Mouse (Mus musculus): Measurements from ENCODE around the gene Scgb2a2.
"Not testable (repeated sequence)": the region's sequence is repeated elsewhere in the genome, so short reads cannot be mapped to it uniquely, and the experiment has no call there.

The Scgb2a2 gene

DNA sequence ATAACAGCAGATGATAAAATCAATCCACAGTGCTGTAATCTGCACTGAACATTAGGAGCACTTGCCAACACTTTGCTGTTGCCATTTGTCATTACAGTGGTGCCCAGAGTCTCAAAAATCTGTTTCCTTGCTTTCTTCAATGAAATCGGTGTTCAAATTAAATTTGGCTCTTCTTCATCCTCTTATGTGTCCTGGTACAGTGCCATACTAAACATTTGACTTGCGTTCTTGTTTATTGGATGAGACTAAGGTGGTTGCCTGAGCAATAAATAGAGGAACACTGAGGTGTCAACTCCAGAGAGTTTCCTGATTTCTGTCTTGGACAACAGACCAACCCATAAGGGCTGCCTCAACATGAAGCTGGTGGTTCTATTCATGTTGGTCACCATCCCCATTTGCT is at the start of gene Scgb2a2:
Gene Scgb2a2 (plus strand): TSS at position 301 of the 400 bp plus-strand sequence.
- no peak for DNase-seq

DNA sequence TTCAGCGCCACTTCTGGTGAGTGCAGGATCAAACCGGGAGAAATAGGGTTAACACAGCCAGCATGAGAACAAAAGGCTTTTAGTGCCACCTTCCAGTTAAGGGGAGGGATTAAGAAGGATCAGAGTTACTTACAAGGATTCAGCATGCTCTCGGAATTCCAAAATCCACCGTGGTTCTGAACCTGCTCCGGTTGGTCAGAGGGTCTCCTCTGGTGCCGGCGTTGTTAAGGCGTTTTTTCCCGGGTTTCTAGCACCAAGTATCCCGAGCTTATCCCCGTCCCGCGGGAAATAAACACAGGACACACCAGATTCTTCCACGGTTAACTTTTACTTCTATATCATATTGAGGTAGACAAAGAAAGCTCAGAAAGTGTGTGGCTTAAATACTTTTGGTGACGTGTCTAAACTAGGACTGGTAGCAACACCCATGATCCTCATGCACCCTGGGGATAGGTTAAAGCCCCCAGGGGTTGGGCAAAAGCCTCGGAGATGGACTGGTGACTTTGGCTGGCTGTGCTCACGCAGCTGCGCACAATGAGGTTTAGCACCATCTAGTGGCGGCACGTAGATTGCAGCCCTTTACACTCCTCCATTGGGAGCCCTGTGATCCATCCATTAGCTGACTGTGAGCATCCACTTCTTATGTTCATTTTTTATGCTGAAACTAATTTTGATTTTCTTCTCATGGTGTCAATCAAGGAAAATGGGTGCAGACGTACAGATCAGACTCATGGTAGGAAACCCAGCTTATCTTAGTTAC is 10.6 kb upstream of the Scgb2a2 start:
- DNase-seq = peak; percentile 53

DNA sequence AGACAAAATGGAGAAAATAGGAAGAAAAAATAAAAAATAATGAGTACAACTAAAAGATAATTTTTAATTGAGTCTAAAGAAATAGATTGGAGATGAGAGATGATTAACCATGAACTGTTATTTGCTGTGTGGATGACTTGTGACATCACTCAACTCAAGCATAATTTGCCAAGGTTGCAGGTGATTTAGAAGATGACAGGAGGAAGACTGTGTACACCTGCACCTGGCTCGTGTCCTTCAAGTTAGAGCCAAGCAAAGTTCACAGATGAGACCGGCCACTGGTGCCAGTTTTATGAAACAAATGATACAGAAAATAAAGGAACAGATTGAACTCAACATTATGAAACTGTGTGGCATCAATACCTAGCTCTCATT is 10.0 kb upstream of the Scgb2a2 start:
- DNase-seq = no peak

DNA sequence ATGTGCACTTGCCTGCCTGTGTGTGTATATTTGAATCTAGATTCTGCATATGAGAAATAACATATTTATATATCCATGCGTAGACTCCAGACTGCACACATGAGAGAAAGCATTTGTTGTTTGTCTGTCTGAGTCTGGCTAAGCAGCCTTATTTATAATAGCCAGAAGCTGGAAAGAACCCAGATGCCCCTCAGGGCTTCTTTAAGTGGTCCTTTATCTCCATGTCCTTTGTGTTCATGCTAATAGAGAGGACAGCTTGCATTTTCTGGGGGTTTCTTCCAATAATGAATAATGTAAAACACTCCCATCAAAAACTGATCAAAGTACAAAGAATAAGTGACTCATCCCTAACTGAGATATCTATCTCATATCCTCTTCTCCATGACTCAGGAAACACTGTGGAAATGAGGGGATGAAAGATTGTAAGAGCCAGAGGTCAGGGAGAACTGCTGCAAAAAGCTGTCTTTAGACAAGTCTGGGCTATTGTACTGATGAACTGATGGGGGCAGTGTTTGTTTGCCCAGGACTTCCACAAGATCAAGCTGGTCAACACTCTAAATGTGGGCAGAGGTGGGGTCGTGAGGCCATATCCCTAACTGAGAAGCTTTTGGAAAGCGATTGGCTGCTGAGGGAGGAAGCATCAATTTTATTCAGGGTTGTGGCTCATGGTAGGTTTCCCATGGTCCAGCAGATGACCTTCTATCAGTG is 2.2 kb downstream of the Scgb2a2 start:
- not testable (repeated sequence) for DNase-seq

DNA sequence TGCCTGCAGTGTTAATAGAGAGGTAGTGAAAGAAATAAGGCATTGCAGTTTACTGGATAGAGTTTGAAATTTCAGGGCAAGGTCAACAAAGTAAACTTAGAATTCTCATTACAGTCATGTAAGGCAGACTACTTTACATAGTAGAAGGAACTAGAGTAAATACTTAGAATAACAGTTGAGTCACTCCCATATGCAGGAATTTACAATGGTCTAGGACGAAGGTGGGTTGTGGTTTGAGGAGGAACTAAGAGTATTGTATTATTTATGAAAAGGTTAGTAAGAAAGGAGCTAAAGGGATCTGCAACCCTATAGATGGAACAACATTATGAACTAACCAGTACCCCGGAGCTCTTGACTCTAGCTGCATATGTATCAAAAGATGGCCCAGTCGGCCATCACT is 13.5 kb downstream of the Scgb2a2 start:
- DNase-seq = not testable (repeated sequence)

DNA sequence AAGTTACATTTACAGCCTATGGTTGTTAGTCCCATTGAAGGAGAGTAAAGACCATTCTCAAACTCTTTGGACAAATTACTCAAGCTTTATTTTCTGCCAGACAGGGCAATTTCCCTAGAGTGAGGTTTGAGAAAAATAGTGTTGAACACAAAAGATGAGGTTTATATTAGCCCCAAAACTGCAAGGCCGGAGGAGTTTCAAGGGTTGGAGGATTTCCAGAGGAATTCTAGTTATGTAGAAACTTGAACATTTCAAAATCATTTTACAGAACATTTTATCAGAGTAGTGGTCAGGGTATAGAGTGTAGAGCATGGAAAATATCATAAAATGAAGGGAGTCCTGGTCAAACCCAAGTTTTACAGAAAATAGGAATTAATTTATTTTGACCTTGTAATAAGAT is 17.5 kb downstream of the Scgb2a2 start:
- DNase-seq = no peak

DNA sequence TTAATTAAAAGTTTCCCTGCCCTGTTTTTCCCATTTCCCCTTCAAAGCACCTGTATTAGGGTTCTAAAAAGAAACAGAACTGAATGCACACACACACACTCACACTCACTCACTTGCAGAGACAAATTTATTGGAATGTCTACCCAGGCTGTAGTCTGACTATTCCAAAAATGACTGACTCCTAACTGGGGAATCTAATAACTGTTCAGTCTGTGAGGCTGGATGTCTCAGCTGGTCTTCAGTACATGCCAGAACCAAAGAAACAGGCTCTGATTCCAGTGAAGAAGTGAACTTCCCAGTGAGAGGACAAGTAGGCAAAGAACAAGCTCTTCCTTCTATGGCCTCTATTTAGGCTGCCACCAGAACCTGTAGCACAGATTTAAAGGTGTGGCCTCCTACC is 18.1 kb downstream of the Scgb2a2 start:
- no peak for DNase-seq

DNA sequence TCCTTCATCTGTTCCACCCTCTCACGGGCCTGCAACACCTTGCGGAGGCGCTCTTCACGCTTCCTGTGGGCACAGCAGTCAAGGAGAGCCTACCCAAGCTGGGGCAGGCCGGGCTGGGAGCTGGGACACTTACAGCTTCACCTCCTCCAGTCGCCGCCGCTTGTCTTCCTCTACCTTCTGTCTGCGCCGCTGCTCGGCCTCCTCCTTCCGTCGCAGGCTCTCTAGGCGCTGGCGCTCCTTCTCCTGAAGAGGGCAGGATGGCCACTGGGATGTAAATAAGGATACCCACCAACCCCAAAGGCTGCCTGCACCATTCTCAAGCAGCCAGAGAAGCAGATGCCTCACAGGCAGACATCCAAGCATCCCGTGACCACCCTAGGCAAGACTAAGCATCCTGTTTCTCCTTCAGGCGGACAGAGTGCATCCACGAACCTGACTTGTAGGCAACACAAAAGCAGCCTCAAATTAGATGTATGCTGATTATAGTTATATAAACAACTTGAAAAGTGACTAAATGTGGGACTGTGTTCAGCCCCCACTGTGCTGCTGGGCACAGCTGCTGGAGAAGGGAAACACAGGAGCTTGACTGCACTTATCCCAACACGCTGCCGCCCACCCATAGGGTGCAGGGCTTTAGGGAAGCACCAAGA is 30.9 kb downstream of the Scgb2a2 start:
- DNase-seq = no peak

DNA sequence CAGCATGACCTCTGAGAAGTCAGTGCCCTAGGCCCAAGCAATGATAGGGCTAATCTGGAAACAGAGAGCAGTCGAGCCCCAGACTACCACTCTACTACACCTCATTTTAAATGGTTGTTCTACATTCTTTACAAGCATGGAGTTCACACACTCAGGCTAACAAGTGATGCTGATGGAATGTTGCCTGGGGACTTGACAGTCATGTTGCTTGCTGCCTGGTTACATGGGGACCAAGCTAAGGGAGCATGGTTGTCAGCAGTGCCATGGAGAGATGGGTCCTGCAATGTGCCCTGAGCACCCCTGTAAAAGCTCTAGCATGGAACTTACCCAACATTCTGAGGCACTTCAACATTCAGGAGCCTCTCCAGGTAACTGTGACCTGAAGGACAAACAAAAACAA is 39.0 kb downstream of the Scgb2a2 start:
- no peak for DNase-seq

DNA sequence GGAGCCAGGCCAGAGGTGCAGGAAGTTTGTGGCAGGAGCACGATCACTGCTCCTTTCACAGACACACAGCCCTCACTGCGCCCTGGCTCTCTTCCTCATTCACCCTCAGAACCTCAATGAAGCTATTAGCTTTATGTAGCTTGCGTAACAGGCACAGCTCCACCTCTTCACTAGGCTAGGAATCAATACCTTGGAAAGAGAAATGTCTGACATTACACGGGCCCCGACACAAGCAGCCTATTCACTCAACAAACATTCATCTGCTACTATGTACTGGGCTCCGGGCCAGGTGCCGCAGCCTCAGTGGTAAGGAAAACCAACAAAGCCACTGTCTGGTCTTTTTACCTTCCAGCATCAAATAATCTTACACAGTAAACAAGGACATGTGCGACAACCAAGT is 39.4 kb downstream of the Scgb2a2 start:
- no peak for DNase-seq

DNA sequence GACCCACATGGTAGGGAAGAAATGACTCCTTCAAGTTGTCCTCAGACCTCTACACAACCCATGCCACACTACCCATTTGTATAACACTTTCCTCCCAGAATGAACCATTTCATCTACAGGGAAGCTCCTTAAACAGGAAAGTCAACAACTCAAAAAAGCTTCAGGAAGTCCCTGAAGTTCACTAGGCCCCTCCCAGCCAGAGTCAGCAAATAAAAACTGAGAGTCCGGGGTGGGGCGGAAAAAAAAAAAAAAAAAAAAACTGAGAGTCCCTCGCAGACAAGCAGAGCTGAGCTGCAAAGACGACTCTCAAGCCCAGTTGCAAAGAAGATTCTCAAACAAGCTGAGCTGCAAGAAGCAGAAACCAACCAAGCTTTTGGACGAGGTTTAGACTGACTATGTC is 48.7 kb downstream of the Scgb2a2 start:
- no peak for DNase-seq

DNA sequence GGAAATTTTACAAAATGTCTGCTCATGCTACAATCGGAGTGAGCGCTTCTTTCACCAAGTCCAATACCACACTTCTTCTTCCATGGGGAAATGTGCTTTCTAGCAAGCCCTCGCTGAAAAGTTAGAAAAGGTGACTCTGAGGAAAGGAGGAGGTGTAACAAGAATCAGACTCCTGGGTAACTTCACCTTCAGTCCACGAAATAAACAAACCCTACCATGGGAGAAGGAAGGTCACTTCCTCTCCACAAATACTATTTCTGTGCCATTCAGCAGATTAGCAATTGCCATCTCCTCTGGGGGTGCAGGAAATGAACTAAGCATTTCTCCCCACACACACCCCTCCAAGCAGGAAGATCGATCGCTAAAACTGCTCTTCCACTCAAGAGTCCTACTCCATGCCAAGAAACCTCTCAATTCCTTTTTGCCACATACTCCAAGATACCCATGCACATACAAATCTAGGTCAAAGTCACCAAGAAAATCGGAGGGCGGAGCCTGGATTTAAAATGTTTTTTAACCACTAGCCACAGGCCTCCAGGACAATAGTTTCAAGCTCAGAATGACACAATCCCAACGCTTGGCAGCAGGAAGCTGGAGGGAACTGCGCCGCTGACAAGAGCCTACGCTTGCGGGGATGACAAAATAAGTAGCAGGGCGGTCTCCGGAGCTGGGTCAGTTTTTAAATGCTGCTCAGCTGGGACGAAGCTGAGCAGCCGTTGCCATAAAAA is 51.1 kb downstream of the Scgb2a2 start:
- peak; percentile 13 for DNase-seq

DNA sequence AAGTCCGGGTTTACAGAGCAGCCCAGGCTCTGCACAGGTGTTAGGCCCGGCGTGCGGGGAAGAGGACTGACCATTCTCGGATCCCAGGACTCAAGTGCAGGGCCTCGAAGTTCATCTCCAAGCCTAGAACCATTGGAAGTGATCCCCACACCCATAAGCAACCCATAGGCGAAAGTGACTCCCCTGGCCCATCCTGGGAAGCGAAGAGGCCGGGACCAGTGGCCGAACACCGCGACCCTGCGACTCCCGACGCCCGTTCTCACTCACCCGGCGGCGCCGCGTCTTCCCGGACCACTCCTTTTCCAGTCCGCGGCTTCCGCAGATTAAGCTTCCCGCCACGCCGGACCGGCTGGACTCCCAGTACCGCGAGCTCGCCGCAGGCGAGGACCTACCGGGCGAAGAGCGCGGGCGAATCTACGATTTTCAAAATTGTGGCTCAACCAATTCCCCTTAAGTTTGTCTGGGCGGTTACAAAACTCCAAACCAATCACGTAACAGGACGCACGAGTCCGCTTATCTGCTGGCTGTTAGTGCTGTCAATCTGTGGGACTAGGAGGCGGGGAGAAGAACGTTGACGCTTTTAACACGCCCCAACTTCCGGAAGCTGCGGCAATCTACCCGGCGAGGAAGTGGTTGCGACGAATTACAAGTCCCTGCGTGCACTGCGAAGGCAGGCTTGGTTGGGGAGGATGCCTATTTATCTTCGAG is 51.9 kb downstream of the Scgb2a2 start, which contains the start of gene Incenp:
Gene Incenp (minus strand): TSS at position 480 of the 708 bp plus-strand sequence.
- DNase-seq = peak; percentile 98

DNA sequence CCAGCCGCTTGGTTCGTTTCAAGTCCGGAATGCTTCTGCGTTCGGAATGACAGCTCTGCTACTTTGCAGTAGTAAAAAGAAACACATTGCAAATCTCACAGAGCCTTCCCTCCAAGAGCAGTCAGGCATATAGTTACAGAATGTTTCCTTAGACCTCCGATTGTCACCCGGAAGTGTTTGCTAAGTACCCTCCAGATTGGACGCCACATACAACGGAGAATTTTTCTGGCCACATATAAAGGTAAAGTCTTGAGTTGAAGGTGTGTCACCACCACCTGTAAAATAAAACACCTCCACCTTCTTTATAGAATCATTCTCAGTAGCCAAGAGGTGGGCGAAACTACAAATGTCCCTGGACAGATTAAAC is 52.4 kb downstream of the Scgb2a2 start:
- no peak for DNase-seq

DNA sequence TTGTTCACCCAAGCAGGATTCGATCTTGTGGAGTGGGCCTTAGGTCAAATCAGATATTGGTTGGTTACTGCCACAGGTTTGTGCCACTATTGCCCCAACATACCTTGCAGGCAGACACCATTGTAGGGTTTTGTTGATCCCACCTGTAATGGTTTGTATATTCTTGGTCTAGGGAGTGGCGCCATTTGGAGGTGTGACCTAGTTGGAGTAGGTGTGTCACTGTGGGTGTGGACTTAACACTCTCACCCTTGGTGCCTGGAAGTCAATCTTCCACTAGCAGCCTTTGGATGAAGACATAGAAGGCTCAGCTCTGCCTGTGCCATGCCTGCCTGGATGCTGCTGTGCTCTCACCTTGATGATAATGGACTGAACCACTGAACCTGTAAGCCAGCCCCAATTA is 53.3 kb downstream of the Scgb2a2 start:
- not testable (repeated sequence) for DNase-seq
